ENCODE assay signal across 8 mouse cellular contexts in the genomic region with DNA sequence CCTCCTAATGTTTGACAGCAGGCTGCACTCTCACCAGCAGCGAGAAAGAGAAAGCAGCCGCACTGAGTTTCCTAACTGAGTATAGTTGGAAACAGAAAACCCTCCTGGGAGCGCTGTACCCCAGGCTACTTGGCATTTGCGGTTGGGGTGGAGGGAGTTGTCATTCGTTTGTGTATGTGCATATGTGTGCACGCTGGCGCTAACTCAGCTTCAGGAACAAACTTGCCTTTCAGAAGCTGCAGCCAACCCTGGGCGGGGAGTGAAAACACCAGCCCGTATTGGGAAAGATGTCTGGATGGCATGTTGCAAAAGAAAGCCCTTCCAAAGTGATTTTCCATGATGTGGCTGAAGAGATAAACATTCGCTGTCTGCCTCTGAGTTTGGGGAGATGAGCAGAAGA. TPM values are rescaled to one million over a fixed set of nuclear protein-coding genes. Genes with fewer than 3 reads are reported as not detected.
DNase-seq lines count a peak whose midpoint lies in the region; ATAC-seq and TF ChIP-seq lines count a peak whose summit lies in the region.

No protein-coding gene starts in this region.

- H3K27ac ChIP-seq in cerebellum, adult 2 months (ENCODE audit: insufficient read depth, low read length), result no peak overlapping the region

- no peak for TF ChIP-seq POLR2A in cerebellum, adult 2 months (IDR thresholded peaks at IDR 0.05; ENCODE audit: borderline replicate concordance, insufficient read depth, low read length)

- ATAC-seq in megakaryocyte progenitor cell, adult 5-6 weeks (replicated peaks; ENCODE audit: poor library complexity), result peak; percentile 43

- H3K27me3 ChIP-seq in cerebellum, adult 2 months (ENCODE audit: control insufficient read depth, insufficient read depth, low read length), result no peaks in the 10 kb centered on the region

- peak; percentile 32 for DNase-seq in embryo, embryonic 11 days
- no peak for DNase-seq in embryo, embryonic 10.5 days (ENCODE audit: low spot score)
- DNase-seq in urinary bladder, postnatal 25 days (ENCODE audit: low spot score), result peak; percentile 18
- no peak for DNase-seq in urinary bladder, adult 2 months (ENCODE audit: low spot score)
- peak; percentile 27 to 52 for DNase-seq in kidney, postnatal 25 days
- DNase-seq in cerebellum, adult 2 months, result no peak
- DNase-seq in frontal cortex, postnatal 10 days (ENCODE audit: low spot score in 2 of 2), result no peak

- no peak overlapping the region for H3K4me3 ChIP-seq in cerebellum, adult 2 months (replicated peaks; ENCODE audit: insufficient read depth, low read depth, low read length)

- WGBS in cerebellum, adult 2 months, result 46% methylated on average over 10 of the region's 10 CpGs

- TF ChIP-seq CTCF in cerebellum, adult 2 months (IDR thresholded peaks at IDR 0.05; ENCODE audit: borderline replicate concordance, insufficient read depth, low read depth, low read length), result no peak

- no peaks in the 10 kb centered on the region for H3K4me1 ChIP-seq in cerebellum, adult 2 months (ENCODE audit: control insufficient read depth, insufficient read depth, low read length)

RNA-seq across cellular contexts. Expression of a gene that starts 0.3 kb away (rescaled TPM):
- polyA plus RNA-seq in urinary bladder, adult 2 months (2012; rRNA removed), result 67.5 and 88.1 TPM in 2 replicates
- total RNA-seq in megakaryocyte progenitor cell, adult 5-6 weeks (2015), result 7.4 and 10.5 TPM in 2 replicates
- 2.2 and 6.9 TPM in 2 replicates for total RNA-seq in megakaryocyte progenitor cell, adult 5-6 weeks (2017)
- polyA plus RNA-seq in cerebellum, adult 2 months (2012; rRNA removed), result 65.9 and 66.7 TPM in 2 replicates

RNA-seq across cellular contexts. Expression of a gene that starts 4.1 kb away (rescaled TPM):
- polyA plus RNA-seq in urinary bladder, adult 2 months (2012; rRNA removed), result 61.5 and 65.4 TPM in 2 replicates
- 225 and 235 TPM in 2 replicates for total RNA-seq in megakaryocyte progenitor cell, adult 5-6 weeks (2015)
- 150 and 207 TPM in 2 replicates for total RNA-seq in megakaryocyte progenitor cell, adult 5-6 weeks (2017)
- 69.1 and 74.9 TPM in 2 replicates for polyA plus RNA-seq in cerebellum, adult 2 months (2012; rRNA removed)

RNA-seq across cellular contexts. Expression of a gene that starts 56.8 kb away (rescaled TPM):
- 15.6 and 24.0 TPM in 2 replicates for polyA plus RNA-seq in urinary bladder, adult 2 months (2012; rRNA removed)
- total RNA-seq in megakaryocyte progenitor cell, adult 5-6 weeks (2015), result 18.9 and 24.4 TPM in 2 replicates
- 44.8 and 65.8 TPM in 2 replicates for total RNA-seq in megakaryocyte progenitor cell, adult 5-6 weeks (2017)
- 29.7 and 34.0 TPM in 2 replicates for polyA plus RNA-seq in cerebellum, adult 2 months (2012; rRNA removed)

Comparison
In these comparisons a context has a peak if more than half of its experiments do, and no peak if none do; other contexts are left out.
1. DNase-seq: peak in embryo, embryonic 11 days (single experiment), urinary bladder, postnatal 25 days (single experiment) and kidney, postnatal 25 days (2 of 2); none in embryo, embryonic 10.5 days (single experiment), urinary bladder, adult 2 months (single experiment), cerebellum, adult 2 months (0 of 2) and frontal cortex, postnatal 10 days (0 of 2).